ENCODE assay signal across 8 mouse cellular contexts in genomic region chr8:84892993-84893708, GRCm38 (mm10). TPM values are rescaled to one million over a fixed set of nuclear protein-coding genes. Genes with fewer than 3 reads are reported as not detected.
DNase-seq lines count a peak whose midpoint lies in the region; ATAC-seq lines count a peak whose summit lies in the region.

No protein-coding gene starts in this region.

- no peaks in the 10 kb centered on the region for H3K9me3 ChIP-seq in lung, embryonic 15.5 days
- no peaks in the 10 kb centered on the region for H3K9me3 ChIP-seq in forebrain, embryonic 13.5 days (replicated peaks)
- no peaks in the 10 kb centered on the region for H3K9me3 ChIP-seq in neural tube, embryonic 15.5 days (replicated peaks)

- DNase-seq in lung, postnatal 36 days, result no peak
- DNase-seq in kidney, postnatal 25 days, result peak; percentile 66 to 76
- DNase-seq in urinary bladder, adult 2 months (ENCODE audit: low spot score), result no peak
- DNase-seq in cerebellum, adult 9-10 months, result no peak

- ATAC-seq in lung, embryonic 15.5 days (ENCODE audit: borderline replicate concordance, extremely low read depth, low FRiP score, low TSS enrichment), result peak; percentile 12
- ATAC-seq in forebrain, embryonic 13.5 days, result peak; percentile 57
- peak; percentile 64 for ATAC-seq in neural tube, embryonic 15.5 days (ENCODE audit: low FRiP score)
- ATAC-seq in activated CD4-positive, CD25-positive, alpha-beta regulatory T cell, adult 4 months, result no peak

- peak overlapping the region; percentile 73 for H3K4me3 ChIP-seq in lung, embryonic 15.5 days
- H3K4me3 ChIP-seq in forebrain, embryonic 13.5 days, result peak overlapping the region; percentile 81
- peak overlapping the region; percentile 68 for H3K4me3 ChIP-seq in neural tube, embryonic 15.5 days (replicated peaks)

- no peaks in the 10 kb centered on the region for H3K27me3 ChIP-seq in lung, embryonic 15.5 days
- no peaks in the 10 kb centered on the region for H3K27me3 ChIP-seq in forebrain, embryonic 13.5 days
- H3K27me3 ChIP-seq in neural tube, embryonic 15.5 days (replicated peaks), result no peaks in the 10 kb centered on the region

- H3K36me3 ChIP-seq in lung, embryonic 15.5 days, result peaks cover 11% of the 10 kb centered on the region; the same call in 1 of the 2 replicates
- H3K36me3 ChIP-seq in forebrain, embryonic 13.5 days (ENCODE audit: poor library complexity, severe bottlenecking), result peaks cover 31% of the 10 kb centered on the region
- H3K36me3 ChIP-seq in neural tube, embryonic 15.5 days, result peaks cover 22% of the 10 kb centered on the region

- H3K27ac ChIP-seq in lung, embryonic 15.5 days, result no peak overlapping the region
- peak overlapping the region; percentile 44; the same call in 1 of the 2 replicates for H3K27ac ChIP-seq in forebrain, embryonic 13.5 days
- peak overlapping the region; percentile 69; the same call in 1 of the 2 replicates for H3K27ac ChIP-seq in neural tube, embryonic 15.5 days (replicated peaks)

- peak overlapping the region; percentile 81 for H3K4me2 ChIP-seq in lung, embryonic 15.5 days
- peak overlapping the region; percentile 92 for H3K4me2 ChIP-seq in forebrain, embryonic 13.5 days
- H3K4me2 ChIP-seq in neural tube, embryonic 15.5 days, result peak overlapping the region; percentile 85

- peak overlapping the region; percentile 65 for H3K9ac ChIP-seq in lung, embryonic 15.5 days
- H3K9ac ChIP-seq in forebrain, embryonic 13.5 days, result peak overlapping the region; percentile 84
- H3K9ac ChIP-seq in neural tube, embryonic 15.5 days (replicated peaks), result peak overlapping the region; percentile 73

- 8% methylated on average over 31 of the region's 31 CpGs for WGBS in lung, embryonic 15.5 days
- 12% methylated on average over 31 of the region's 31 CpGs for WGBS in forebrain, embryonic 13.5 days
- 11% methylated on average over 31 of the region's 31 CpGs for WGBS in neural tube, embryonic 15.5 days

- H3K4me1 ChIP-seq in lung, embryonic 15.5 days, result peaks cover 10% of the 10 kb centered on the region
- H3K4me1 ChIP-seq in forebrain, embryonic 13.5 days, result peaks cover 19% of the 10 kb centered on the region
- H3K4me1 ChIP-seq in neural tube, embryonic 15.5 days, result peaks cover 23% of the 10 kb centered on the region

RNA-seq across cellular contexts. Expression of gene Gcdh, which starts 0.6 kb away (rescaled TPM):
- polyA plus RNA-seq in lung, embryonic 15.5 days (2015; fragmentation: Nextera tagmentation; extraction: Ambion mirVana), result 34.9 and 35.7 TPM in 2 replicates
- polyA plus RNA-seq in forebrain, embryonic 13.5 days (2015; fragmentation: Nextera tagmentation; extraction: Ambion mirVana), result 33.2 and 34.2 TPM in 2 replicates
- 39.8 and 41.3 TPM in 2 replicates for polyA plus RNA-seq in neural tube, embryonic 15.5 days (2015; fragmentation: Nextera tagmentation; extraction: Ambion mirVana)
- polyA plus RNA-seq in activated CD4-positive, CD25-positive, alpha-beta regulatory T cell, adult 4 months (2017; shearing (Covaris generic)), result 10 to 100 TPM; 11.3 to 15.1 TPM
- 31.4 and 33.1 TPM in 2 replicates for polyA plus RNA-seq in urinary bladder, adult 2 months (2012; rRNA removed)

RNA-seq across cellular contexts. Expression of gene Klf1, which starts 8.6 kb away (rescaled TPM):
- 1.6 and 3.1 TPM in 2 replicates for polyA plus RNA-seq in lung, embryonic 15.5 days (2015; fragmentation: Nextera tagmentation; extraction: Ambion mirVana)
- 0.74 and 1.2 TPM in 2 replicates for polyA plus RNA-seq in forebrain, embryonic 13.5 days (2015; fragmentation: Nextera tagmentation; extraction: Ambion mirVana)
- polyA plus RNA-seq in neural tube, embryonic 15.5 days (2015; fragmentation: Nextera tagmentation; extraction: Ambion mirVana), result 0.49 and 1.1 TPM in 2 replicates
- 1 to 10 TPM in 1 of 2 experiments, not detected in 1; 1.1 TPM for polyA plus RNA-seq in activated CD4-positive, CD25-positive, alpha-beta regulatory T cell, adult 4 months (2017; shearing (Covaris generic))
- polyA plus RNA-seq in urinary bladder, adult 2 months (2012; rRNA removed), result 0.15 TPM in 2 replicates

RNA-seq across cellular contexts. Expression of gene Dnase2a, which starts 15.2 kb away (rescaled TPM):
- 14.8 and 15.4 TPM in 2 replicates for polyA plus RNA-seq in lung, embryonic 15.5 days (2015; fragmentation: Nextera tagmentation; extraction: Ambion mirVana)
- 6.9 and 9.4 TPM in 2 replicates for polyA plus RNA-seq in forebrain, embryonic 13.5 days (2015; fragmentation: Nextera tagmentation; extraction: Ambion mirVana)
- 5.2 and 7.3 TPM in 2 replicates for polyA plus RNA-seq in neural tube, embryonic 15.5 days (2015; fragmentation: Nextera tagmentation; extraction: Ambion mirVana)
- polyA plus RNA-seq in activated CD4-positive, CD25-positive, alpha-beta regulatory T cell, adult 4 months (2017; shearing (Covaris generic)), result 10 to 100 TPM; 15.1 to 18.1 TPM
- 18.4 and 20.4 TPM in 2 replicates for polyA plus RNA-seq in urinary bladder, adult 2 months (2012; rRNA removed)

RNA-seq across cellular contexts. Expression of gene Syce2, which starts 21.2 kb away (rescaled TPM):
- 69.6 and 72.1 TPM in 2 replicates for polyA plus RNA-seq in lung, embryonic 15.5 days (2015; fragmentation: Nextera tagmentation; extraction: Ambion mirVana)
- polyA plus RNA-seq in forebrain, embryonic 13.5 days (2015; fragmentation: Nextera tagmentation; extraction: Ambion mirVana), result 80.3 and 85.1 TPM in 2 replicates
- 26.4 and 49.7 TPM in 2 replicates for polyA plus RNA-seq in neural tube, embryonic 15.5 days (2015; fragmentation: Nextera tagmentation; extraction: Ambion mirVana)
- 10 to 100 TPM in 1 of 2 experiments, 1 to 10 TPM in 1; 8.2 to 15.0 TPM for polyA plus RNA-seq in activated CD4-positive, CD25-positive, alpha-beta regulatory T cell, adult 4 months (2017; shearing (Covaris generic))
- 2.8 and 3.2 TPM in 2 replicates for polyA plus RNA-seq in urinary bladder, adult 2 months (2012; rRNA removed)

RNA-seq across cellular contexts. Expression of gene Farsa, which starts 36.4 kb away (rescaled TPM):
- polyA plus RNA-seq in lung, embryonic 15.5 days (2015; fragmentation: Nextera tagmentation; extraction: Ambion mirVana), result 96.9 and 98.9 TPM in 2 replicates
- 123 and 127 TPM in 2 replicates for polyA plus RNA-seq in forebrain, embryonic 13.5 days (2015; fragmentation: Nextera tagmentation; extraction: Ambion mirVana)
- 105 and 108 TPM in 2 replicates for polyA plus RNA-seq in neural tube, embryonic 15.5 days (2015; fragmentation: Nextera tagmentation; extraction: Ambion mirVana)
- 10 to 100 TPM; 45.8 to 58.4 TPM for polyA plus RNA-seq in activated CD4-positive, CD25-positive, alpha-beta regulatory T cell, adult 4 months (2017; shearing (Covaris generic))
- polyA plus RNA-seq in urinary bladder, adult 2 months (2012; rRNA removed), result 39.2 and 51.4 TPM in 2 replicates

Comparison
In these comparisons a context has a peak if more than half of its experiments do, and no peak if none do; other contexts are left out.
1. DNase-seq: peak in kidney, postnatal 25 days (2 of 2); none in lung, postnatal 36 days (single experiment), urinary bladder, adult 2 months (single experiment) and cerebellum, adult 9-10 months (single experiment).
2. Peak in every context shown above with its lines, with median percentiles within 50 percentile points of each other: H3K4me2 ChIP-seq, H3K4me3 ChIP-seq and H3K9ac ChIP-seq.